Mouse (Mus musculus): Measurements from ENCODE around the gene Lrrc4b. TPM values are rescaled to one million over a fixed set of nuclear protein-coding genes. Genes with fewer than 3 reads are reported as not detected.

Gene Lrrc4b
- polyA plus RNA-seq, 1 experiment from 2014 or later = 0.36 TPM

DNA sequence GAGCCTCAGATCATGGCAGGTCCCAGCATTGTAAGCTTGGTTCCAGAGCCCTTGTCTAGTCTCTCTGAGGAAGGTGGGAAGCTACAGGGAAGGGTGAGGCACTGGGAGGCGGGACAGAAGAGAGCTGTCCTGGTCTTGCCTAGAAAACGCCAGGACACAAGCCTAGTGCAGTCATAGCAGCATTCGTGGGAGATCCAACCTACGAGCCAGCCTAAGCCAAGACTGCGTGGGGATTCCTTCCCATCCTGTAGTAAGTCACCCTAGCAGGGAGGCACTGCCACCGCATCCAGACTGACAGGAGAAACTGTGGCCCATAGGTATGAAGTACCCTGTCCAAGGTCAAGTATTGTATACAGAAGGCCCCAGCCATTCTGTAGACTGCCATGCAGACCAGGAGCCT is 3.7 kb downstream of the Lrrc4b start:
- H3K4me1 ChIP-seq (replicated peaks; ENCODE audit: control insufficient read depth, insufficient read depth, low read length) = peaks cover 8% of the 10 kb centered on the region
- 70% methylated on average over 6 of the region's 6 CpGs for WGBS
- H3K27me3 ChIP-seq (ENCODE audit: control insufficient read depth, insufficient read depth, low read depth, low read length) = peaks cover 45% of the 10 kb centered on the region
- H3K27ac ChIP-seq (ENCODE audit: low read length) = no peak overlapping the region
- H3K9me3 ChIP-seq (ENCODE audit: control insufficient read depth, low read length) = no peaks in the 10 kb centered on the region
- no peak overlapping the region for H3K9ac ChIP-seq (ENCODE audit: low read length)
- H3K4me3 ChIP-seq (ENCODE audit: low read length) = no peak overlapping the region
- H3K36me3 ChIP-seq (ENCODE audit: control insufficient read depth, insufficient read depth, low read length) = no peaks in the 10 kb centered on the region
- H3K4me2 ChIP-seq (ENCODE audit: low read depth, low read length) = no peak overlapping the region
- no peak for ATAC-seq (ENCODE audit: low read depth)

DNA sequence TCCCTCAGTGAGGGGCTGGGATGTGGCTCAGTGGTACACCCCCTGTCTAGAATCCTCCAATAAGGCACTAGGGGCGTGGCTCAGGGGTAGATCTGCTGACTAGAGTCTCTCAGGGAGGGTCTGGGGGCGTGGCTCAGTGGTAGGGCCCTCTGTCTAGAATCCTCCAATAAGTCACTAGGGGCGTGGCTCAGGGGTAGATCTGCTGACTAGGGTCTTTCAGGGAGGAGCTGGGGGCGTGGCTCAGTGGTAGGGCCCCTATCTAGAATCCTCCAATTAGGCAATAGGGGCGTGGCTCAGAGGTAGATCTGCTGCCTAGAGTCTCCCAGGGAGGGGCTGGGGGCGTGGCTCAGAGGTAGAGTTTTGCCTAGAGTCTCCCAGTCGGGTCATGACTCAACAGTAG is 4.6 kb downstream of the Lrrc4b start:
- ATAC-seq (ENCODE audit: low read depth) = peak; percentile 31; the same call in 1 of the 2 replicates
- H3K27me3 ChIP-seq (ENCODE audit: control insufficient read depth, insufficient read depth, low read depth, low read length) = peaks cover 37% of the 10 kb centered on the region
- no peaks in the 10 kb centered on the region for H3K9me3 ChIP-seq (ENCODE audit: control insufficient read depth, low read length)
- H3K4me3 ChIP-seq (ENCODE audit: low read length) = no peak overlapping the region
- peaks cover 8% of the 10 kb centered on the region for H3K4me1 ChIP-seq (replicated peaks; ENCODE audit: control insufficient read depth, insufficient read depth, low read length)
- 6% methylated on average over 7 of the region's 7 CpGs for WGBS
- no peak overlapping the region for H3K9ac ChIP-seq (ENCODE audit: low read length)
- H3K36me3 ChIP-seq (ENCODE audit: control insufficient read depth, insufficient read depth, low read length) = no peaks in the 10 kb centered on the region
- H3K27ac ChIP-seq (ENCODE audit: low read length) = no peak overlapping the region
- H3K4me2 ChIP-seq (ENCODE audit: low read depth, low read length) = no peak overlapping the region

- Histone ChIP-seq H3K27me3 (ENCODE audit: control insufficient read depth, insufficient read depth, low read depth, low read length) (peaks cover 32% of the 10 kb centered on the region), H3K27ac (ENCODE audit: low read length) (no peak overlapping the region), H3K36me3 (ENCODE audit: control insufficient read depth, insufficient read depth, low read length) (no peaks in the 10 kb centered on the region), H3K4me2 (ENCODE audit: low read depth, low read length) (no peak overlapping the region), H3K9me3 (ENCODE audit: control insufficient read depth, low read length) (no peaks in the 10 kb centered on the region), H3K4me1 (replicated peaks; ENCODE audit: control insufficient read depth, insufficient read depth, low read length) (peaks cover 6% of the 10 kb centered on the region), H3K9ac (ENCODE audit: low read length) (no peak overlapping the region), H3K4me3 (ENCODE audit: low read length) (no peak overlapping the region)
- 62% methylated on average over 9 of the region's 9 CpGs for WGBS
- ATAC-seq (ENCODE audit: low read depth) = no peak
Measured at GRCm38 (mm10) chr7:44434089-44434488, 5.3 kb downstream of the Lrrc4b start.

DNA sequence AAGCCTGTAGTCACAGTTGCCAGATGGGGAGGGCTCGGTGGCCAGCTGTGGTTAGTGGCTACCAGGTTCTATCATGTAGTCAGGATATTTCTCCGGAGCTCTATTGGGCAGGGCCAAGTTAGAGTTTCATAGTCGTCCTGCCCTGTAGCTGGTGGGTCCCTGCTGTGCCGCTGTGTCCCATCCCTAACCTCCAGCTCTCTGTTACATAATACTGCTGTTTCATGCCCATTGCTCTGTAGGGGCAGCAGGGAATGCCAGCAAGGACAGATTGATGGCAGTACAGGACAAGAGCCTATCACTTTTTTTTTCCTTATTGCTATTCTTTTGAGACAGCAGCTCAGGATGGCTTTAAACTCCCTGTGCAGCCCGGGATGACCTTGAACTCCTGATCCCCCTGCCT is 7.0 kb downstream of the Lrrc4b start:
- Histone ChIP-seq H3K9ac (ENCODE audit: low read length) (no peak overlapping the region), H3K27me3 (ENCODE audit: control insufficient read depth, insufficient read depth, low read depth, low read length) (peaks cover 27% of the 10 kb centered on the region), H3K36me3 (ENCODE audit: control insufficient read depth, insufficient read depth, low read length) (no peaks in the 10 kb centered on the region), H3K4me2 (ENCODE audit: low read depth, low read length) (no peak overlapping the region), H3K4me1 (replicated peaks; ENCODE audit: control insufficient read depth, insufficient read depth, low read length) (no peaks in the 10 kb centered on the region), H3K4me3 (ENCODE audit: low read length) (no peak overlapping the region), H3K9me3 (ENCODE audit: control insufficient read depth, low read length) (no peaks in the 10 kb centered on the region), H3K27ac (ENCODE audit: low read length) (no peak overlapping the region)
- no peak for ATAC-seq (ENCODE audit: low read depth)
- WGBS = 64% methylated on average over 5 of the region's 5 CpGs

DNA sequence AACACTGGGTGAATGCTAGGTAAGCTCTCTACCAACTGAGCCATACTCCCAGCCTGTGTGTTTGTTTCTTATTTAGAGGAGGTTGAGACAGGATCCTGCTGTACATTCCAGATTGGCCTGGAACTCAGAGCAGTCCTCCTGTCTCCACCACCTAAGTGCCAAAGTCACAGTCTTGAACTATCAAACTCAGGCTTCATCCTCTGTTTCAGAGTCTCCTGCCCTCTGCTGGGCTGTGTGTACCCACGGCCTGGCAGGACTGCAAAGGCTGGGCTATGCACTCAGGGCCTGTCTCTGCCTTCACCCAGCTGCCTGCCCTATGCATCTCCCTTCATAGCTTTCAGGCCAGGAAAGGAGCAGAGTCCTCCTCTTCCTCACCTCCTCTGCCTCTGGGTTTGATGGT is 7.4 kb downstream of the Lrrc4b start:
- no peaks in the 10 kb centered on the region for H3K36me3 ChIP-seq (ENCODE audit: control insufficient read depth, insufficient read depth, low read length)
- H3K4me3 ChIP-seq (ENCODE audit: low read length) = no peak overlapping the region
- H3K4me1 ChIP-seq (replicated peaks; ENCODE audit: control insufficient read depth, insufficient read depth, low read length) = no peaks in the 10 kb centered on the region
- H3K27ac ChIP-seq (ENCODE audit: low read length) = no peak overlapping the region
- ATAC-seq (ENCODE audit: low read depth) = 0 out of 2 replicates have a peak, but pooled peaks have one; percentile 35
- H3K4me2 ChIP-seq (ENCODE audit: low read depth, low read length) = no peak overlapping the region
- no peak overlapping the region for H3K9ac ChIP-seq (ENCODE audit: low read length)
- WGBS = 0% methylated on average over 1 of the region's 1 CpGs
- H3K27me3 ChIP-seq (ENCODE audit: control insufficient read depth, insufficient read depth, low read depth, low read length) = peaks cover 27% of the 10 kb centered on the region
- H3K9me3 ChIP-seq (ENCODE audit: control insufficient read depth, low read length) = no peaks in the 10 kb centered on the region

DNA sequence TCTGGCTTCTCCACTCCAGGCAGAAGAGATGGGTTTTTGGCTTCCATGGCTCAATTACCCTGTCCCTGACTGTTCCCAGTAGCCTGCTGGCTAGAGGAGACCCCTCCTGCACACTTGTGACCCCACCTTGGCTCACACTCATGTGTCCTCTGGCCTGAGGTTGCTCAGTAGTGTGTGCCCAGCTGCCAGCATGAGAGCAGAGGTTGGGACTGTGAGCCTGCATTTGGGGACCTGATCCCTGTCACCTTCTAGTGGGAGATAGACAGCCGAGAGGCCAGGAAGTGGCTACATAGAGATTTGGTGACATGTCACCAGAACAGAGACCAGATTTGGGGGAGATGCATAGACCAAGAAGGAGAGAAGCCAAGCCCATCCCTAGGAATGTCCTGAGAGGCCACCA is 8.4 kb downstream of the Lrrc4b start:
- H3K4me1 ChIP-seq (replicated peaks; ENCODE audit: control insufficient read depth, insufficient read depth, low read length) = 0 out of 2 replicates have a peak, but pooled peaks cover 2% of the 10 kb centered on the region
- 56% methylated on average over 1 of the region's 1 CpGs for WGBS
- no peak for ATAC-seq (ENCODE audit: low read depth)
- H3K4me3 ChIP-seq (ENCODE audit: low read length) = no peak overlapping the region
- no peak overlapping the region for H3K9ac ChIP-seq (ENCODE audit: low read length)
- H3K27me3 ChIP-seq (ENCODE audit: control insufficient read depth, insufficient read depth, low read depth, low read length) = peaks cover 28% of the 10 kb centered on the region
- no peak overlapping the region for H3K27ac ChIP-seq (ENCODE audit: low read length)
- no peak overlapping the region for H3K4me2 ChIP-seq (ENCODE audit: low read depth, low read length)
- no peaks in the 10 kb centered on the region for H3K9me3 ChIP-seq (ENCODE audit: control insufficient read depth, low read length)
- H3K36me3 ChIP-seq (ENCODE audit: control insufficient read depth, insufficient read depth, low read length) = no peaks in the 10 kb centered on the region

GRCm38 (mm10) chr7:44437933-44438332 is 9.1 kb downstream of the Lrrc4b start:
- Histone ChIP-seq H3K27ac (ENCODE audit: low read length) (no peak overlapping the region), H3K9ac (ENCODE audit: low read length) (no peak overlapping the region), H3K36me3 (ENCODE audit: control insufficient read depth, insufficient read depth, low read length) (no peaks in the 10 kb centered on the region), H3K4me2 (ENCODE audit: low read depth, low read length) (no peak overlapping the region), H3K4me3 (ENCODE audit: low read length) (no peak overlapping the region), H3K9me3 (ENCODE audit: control insufficient read depth, low read length) (no peaks in the 10 kb centered on the region), H3K27me3 (ENCODE audit: control insufficient read depth, insufficient read depth, low read depth, low read length) (peaks cover 35% of the 10 kb centered on the region), H3K4me1 (replicated peaks; ENCODE audit: control insufficient read depth, insufficient read depth, low read length) (0 out of 2 replicates have a peak, but pooled peaks cover 4% of the 10 kb centered on the region)
- ATAC-seq (ENCODE audit: low read depth) = no peak
- WGBS = 62% methylated on average over 8 of the region's 8 CpGs

- Histone ChIP-seq H3K9ac (ENCODE audit: low read length) (no peak overlapping the region), H3K36me3 (ENCODE audit: control insufficient read depth, insufficient read depth, low read length) (no peaks in the 10 kb centered on the region), H3K4me1 (replicated peaks; ENCODE audit: control insufficient read depth, insufficient read depth, low read length) (0 out of 2 replicates have a peak, but pooled peaks cover 5% of the 10 kb centered on the region), H3K27ac (ENCODE audit: low read length) (no peak overlapping the region), H3K27me3 (ENCODE audit: control insufficient read depth, insufficient read depth, low read depth, low read length) (peaks cover 53% of the 10 kb centered on the region), H3K4me2 (ENCODE audit: low read depth, low read length) (no peak overlapping the region), H3K4me3 (ENCODE audit: low read length) (no peak overlapping the region), H3K9me3 (ENCODE audit: control insufficient read depth, low read length) (no peaks in the 10 kb centered on the region)
- ATAC-seq (ENCODE audit: low read depth) = no peak
- 68% methylated on average over 2 of the region's 2 CpGs for WGBS
Measured at GRCm38 (mm10) chr7:44439696-44440095, 10.9 kb downstream of the Lrrc4b start.

DNA sequence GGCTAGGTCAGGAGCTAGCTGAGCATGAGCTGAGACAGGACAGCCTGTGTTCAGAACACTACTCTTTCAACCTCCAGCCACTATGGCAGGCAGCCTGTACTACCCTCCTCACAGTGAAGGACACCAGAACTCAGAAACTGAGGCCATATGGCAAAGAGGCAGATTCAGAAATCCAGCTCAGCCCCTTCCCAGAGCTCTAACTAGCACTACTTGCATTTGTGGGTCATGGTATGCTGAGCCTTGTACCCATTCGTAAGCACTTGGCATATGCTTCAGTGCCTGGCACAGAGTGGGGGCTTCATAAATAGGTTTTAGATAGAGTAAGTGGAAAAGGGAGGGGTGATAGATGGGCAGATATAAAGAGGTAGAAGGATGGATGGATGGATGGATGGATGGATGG is 11.7 kb downstream of the Lrrc4b start:
- Histone ChIP-seq H3K4me1 (replicated peaks; ENCODE audit: control insufficient read depth, insufficient read depth, low read length) (0 out of 2 replicates have a peak, but pooled peaks cover 5% of the 10 kb centered on the region), H3K27me3 (ENCODE audit: control insufficient read depth, insufficient read depth, low read depth, low read length) (peaks cover 59% of the 10 kb centered on the region), H3K4me3 (ENCODE audit: low read length) (no peak overlapping the region), H3K36me3 (ENCODE audit: control insufficient read depth, insufficient read depth, low read length) (no peaks in the 10 kb centered on the region), H3K9me3 (ENCODE audit: control insufficient read depth, low read length) (no peaks in the 10 kb centered on the region), H3K9ac (ENCODE audit: low read length) (no peak overlapping the region), H3K27ac (ENCODE audit: low read length) (no peak overlapping the region), H3K4me2 (ENCODE audit: low read depth, low read length) (no peak overlapping the region)
- no peak for ATAC-seq (ENCODE audit: low read depth)
- 76% methylated on average over 1 of the region's 1 CpGs for WGBS

- Histone ChIP-seq H3K9me3 (ENCODE audit: control insufficient read depth, low read length) (no peaks in the 10 kb centered on the region), H3K27me3 (ENCODE audit: control insufficient read depth, insufficient read depth, low read depth, low read length) (peaks cover 64% of the 10 kb centered on the region), H3K4me1 (replicated peaks; ENCODE audit: control insufficient read depth, insufficient read depth, low read length) (0 out of 2 replicates have a peak, but pooled peaks cover 5% of the 10 kb centered on the region), H3K36me3 (ENCODE audit: control insufficient read depth, insufficient read depth, low read length) (no peaks in the 10 kb centered on the region), H3K4me3 (ENCODE audit: low read length) (no peak overlapping the region), H3K27ac (ENCODE audit: low read length) (no peak overlapping the region), H3K9ac (ENCODE audit: low read length) (no peak overlapping the region), H3K4me2 (ENCODE audit: low read depth, low read length) (no peak overlapping the region)
- ATAC-seq (ENCODE audit: low read depth) = no peak
- 18% methylated on average over 1 of the region's 1 CpGs for WGBS
Measured at GRCm38 (mm10) chr7:44441180-44441579, 12.4 kb downstream of the Lrrc4b start.
